Mouse (Mus musculus): ENCODE measurements around the gene Chdh.

- no peak for TF ChIP-seq CTCF (IDR thresholded peaks at IDR 0.05; ENCODE audit: extremely low read depth, insufficient read depth, low read length)
- TF ChIP-seq POLR2A (IDR thresholded peaks at IDR 0.05; ENCODE audit: extremely low read depth, insufficient read depth, low read length): no peak
These were observed 33.0 kb downstream of the Chdh start for GRCm38 (mm10) chr14:30041836-30042235.
